Mouse (Mus musculus): ENCODE results near the gene Apeh. TPM values are rescaled to one million over a fixed set of nuclear protein-coding genes. Genes with fewer than 3 reads are reported as not detected.

Gene Apeh
- polyA plus RNA-seq, 1 experiment: 118 TPM

GRCm38 (mm10) chr9:108080168-108080567 is 14.2 kb downstream of the Apeh start, which contains the start of gene Mst1:
Gene Mst1, plus strand, starts transcription at chr9:108080436.
- DNase-seq (ENCODE audit: low read depth): peak; percentile 75

GRCm38 (mm10) chr9:108073141-108073930 is 21.1 kb downstream of the Apeh start:
- DNase-seq (ENCODE audit: low read depth): no peak

- no peak for DNase-seq (ENCODE audit: low read depth)
These were observed 21.9 kb downstream of the Apeh start for GRCm38 (mm10) chr9:108072481-108072924.

- DNase-seq (ENCODE audit: low read depth): no peak
These were observed 22.6 kb downstream of the Apeh start for GRCm38 (mm10) chr9:108071801-108072200.

GRCm38 (mm10) chr9:108069529-108069928 is 24.9 kb downstream of the Apeh start:
- no peak for DNase-seq (ENCODE audit: low read depth)

GRCm38 (mm10) chr9:108069007-108069406 is 25.4 kb downstream of the Apeh start:
- no peak for DNase-seq (ENCODE audit: low read depth)

- no peak for DNase-seq (ENCODE audit: low read depth)
These were observed 26.5 kb downstream of the Apeh start for GRCm38 (mm10) chr9:108067900-108068299.

GRCm38 (mm10) chr9:108067199-108067598 is 27.2 kb downstream of the Apeh start:
- DNase-seq (ENCODE audit: low read depth): no peak

- DNase-seq (ENCODE audit: low read depth): no peak
These were observed 28.9 kb downstream of the Apeh start for GRCm38 (mm10) chr9:108065491-108066011.

- DNase-seq (ENCODE audit: low read depth): no peak
These were observed 31.0 kb downstream of the Apeh start for GRCm38 (mm10) chr9:108063361-108063760.

- no peak for DNase-seq (ENCODE audit: low read depth)
These were observed 32.3 kb downstream of the Apeh start for GRCm38 (mm10) chr9:108062142-108062541.

- DNase-seq (ENCODE audit: low read depth): no peak
These were observed 36.1 kb downstream of the Apeh start for GRCm38 (mm10) chr9:108058291-108058690.

GRCm38 (mm10) chr9:108057262-108057562 is 37.2 kb downstream of the Apeh start:
- no peak for DNase-seq (ENCODE audit: low read depth)

- no peak for DNase-seq (ENCODE audit: low read depth)
These were observed 37.8 kb downstream of the Apeh start for GRCm38 (mm10) chr9:108056361-108057261.

- DNase-seq (ENCODE audit: low read depth): no peak
These were observed 38.7 kb downstream of the Apeh start for GRCm38 (mm10) chr9:108055661-108056237.

- no peak for DNase-seq (ENCODE audit: low read depth)
These were observed 39.3 kb downstream of the Apeh start for GRCm38 (mm10) chr9:108055061-108055460.

GRCm38 (mm10) chr9:108054331-108055040 is 39.9 kb downstream of the Apeh start:
- DNase-seq (ENCODE audit: low read depth): no peak

- DNase-seq (ENCODE audit: low read depth): no peak
These were observed 40.7 kb downstream of the Apeh start for GRCm38 (mm10) chr9:108053665-108054225.

GRCm38 (mm10) chr9:108052885-108053664 is 41.3 kb downstream of the Apeh start, which contains the start of gene Amigo3:
Gene Amigo3, plus strand, starts transcription at chr9:108053159.
- peak; percentile 56 for DNase-seq (ENCODE audit: low read depth)

GRCm38 (mm10) chr9:108052411-108052810 is 42.0 kb downstream of the Apeh start:
- DNase-seq (ENCODE audit: low read depth): no peak
